Mouse (Mus musculus) mouse embryonic stem cell (cell line): ENCODE data around the gene Zmynd11.

Experiments
- in situ Hi-C, 2 experiments: fragments of 300-500 bp; cut with MboI; formaldehyde crosslinking; loops; 1 replicate in 1 of 2; 3 replicates in 1 of 2; pipeline ENCODE4 v1.14.3; 2019 to 2020; ENCODE audit warnings: low sequenced_read_pairs in 2 of 2, low pct_unique_long_range_greater_than_20kb in 1 of 2, mixed read lengths in 1 of 2; ENCODE audit not compliant: unreplicated experiment in 1 of 2

Zmynd11 gene

GRCm38 (mm10) chr13:9681492-9681891 is 83.6 kb downstream of the Zmynd11 start:
- in situ Hi-C loops = no loop called here

- in situ Hi-C loops = no loop called here
These were observed 91.0 kb downstream of the Zmynd11 start for GRCm38 (mm10) chr13:9674126-9674525.

- in situ Hi-C loops = no loop called here
These were observed 95.9 kb downstream of the Zmynd11 start for GRCm38 (mm10) chr13:9669246-9669645.

GRCm38 (mm10) chr13:9667954-9668496 is 97.1 kb downstream of the Zmynd11 start:
- in situ Hi-C loops = no loop called here

- in situ Hi-C loops = no loop called here
These were observed 101.5 kb downstream of the Zmynd11 start for GRCm38 (mm10) chr13:9663593-9663992.

GRCm38 (mm10) chr13:9660711-9661110 is 104.4 kb downstream of the Zmynd11 start:
- in situ Hi-C loops = no loop called here

- in situ Hi-C loops = no loop called here
These were observed 108.5 kb downstream of the Zmynd11 start for GRCm38 (mm10) chr13:9656613-9657012.

- in situ Hi-C loops = no loop called here
These were observed 112.1 kb downstream of the Zmynd11 start for GRCm38 (mm10) chr13:9653018-9653417.

- in situ Hi-C loops = no loop called here
These were observed 114.5 kb downstream of the Zmynd11 start for GRCm38 (mm10) chr13:9650580-9650979.

GRCm38 (mm10) chr13:9649894-9650293 is 115.2 kb downstream of the Zmynd11 start:
- in situ Hi-C loops = loop anchor here in 1 of 2 experiments (25.0 kb wide), 1 partner anchor 463 kb away; no protein-coding TSS in a partner anchor

GRCm38 (mm10) chr13:9648716-9649115 is 116.4 kb downstream of the Zmynd11 start:
- in situ Hi-C loops = loop anchor here in 1 of 2 experiments (25.0 kb wide), 1 partner anchor 461 kb away; no protein-coding TSS in a partner anchor

- in situ Hi-C loops = loop anchor here (10.0 to 25.0 kb wide), 2 partner anchors 451 to 453 kb away; no protein-coding TSS in a partner anchor
These were observed 127.2 kb downstream of the Zmynd11 start for GRCm38 (mm10) chr13:9637949-9638348.

GRCm38 (mm10) chr13:9636505-9636904 is 128.6 kb downstream of the Zmynd11 start:
- in situ Hi-C loops = loop anchor here (10.0 to 25.0 kb wide), 2 partner anchors 449 to 452 kb away; no protein-coding TSS in a partner anchor

- in situ Hi-C loops = loop anchor here (10.0 to 25.0 kb wide), 2 partner anchors 449 to 451 kb away; no protein-coding TSS in a partner anchor
These were observed 129.2 kb downstream of the Zmynd11 start for GRCm38 (mm10) chr13:9635951-9636350.
